Mouse (Mus musculus) stomach, postnatal 0 days (tissue): ENCODE measurements around the gene Smyd2. TPM values are rescaled to one million over a fixed set of nuclear protein-coding genes. Genes with fewer than 3 reads are reported as not detected.
A peak's percentile ranks its signal among the peaks of the same experiment; 100 is the strongest.

Experiments
- ATAC-seq: fragments of 200-750 bp; cut with Nextera tagmentation; 2 replicates; pipeline ENCODE4 v1.8.0; 2017; ENCODE audit not compliant: low FRiP score, low TSS enrichment
- DNase-seq: peaks from one replicate; pipeline ENCODE4 v3.0.0-alpha.2; 2016; ENCODE audit warnings: low spot score
- H3K27ac ChIP-seq: fragments of 300-500 bp; sonication (generic); replicated peaks from 2 replicates; pipeline ENCODE4 v1.5.1; 2014; ENCODE audit warnings: mild to moderate bottlenecking, control low read depth
- H3K27me3 ChIP-seq: fragments of 300-500 bp; sonication (generic); 2 replicates; pipeline ENCODE4 v1.6.1; 2014; ENCODE audit warnings: low read length; ENCODE audit not compliant: control insufficient read depth, insufficient read depth
- H3K36me3 ChIP-seq: fragments of 300-500 bp; sonication (generic); 2 replicates; pipeline ENCODE4 v1.6.1; 2014; ENCODE audit warnings: low read length, mixed read lengths; ENCODE audit not compliant: control insufficient read depth, insufficient read depth
- H3K4me1 ChIP-seq: fragments of 300-500 bp; sonication (generic); replicated peaks from 2 replicates; pipeline ENCODE4 v1.6.1; 2014; ENCODE audit warnings: antibody characterized with exemption; ENCODE audit not compliant: control insufficient read depth, insufficient read depth
- H3K4me2 ChIP-seq: fragments of 300-500 bp; sonication (generic); replicated peaks from 2 replicates; pipeline ENCODE4 v1.6.1; 2014; ENCODE audit warnings: low read depth, mild to moderate bottlenecking, control low read depth, moderate library complexity
- H3K4me3 ChIP-seq: fragments of 300-500 bp; sonication (generic); 2 replicates; pipeline ENCODE4 v1.5.1; 2014; ENCODE audit warnings: low read depth, low read length, control low read depth
- H3K9ac ChIP-seq: fragments of 300-500 bp; sonication (generic); 2 replicates; pipeline ENCODE4 v1.6.1; 2014; ENCODE audit warnings: mild to moderate bottlenecking, low read length, control low read depth, mixed read lengths
- H3K9me3 ChIP-seq: fragments of 300-500 bp; sonication (generic); 2 replicates; pipeline ENCODE4 v1.6.1; 2016; ENCODE audit warnings: low read length; ENCODE audit not compliant: control insufficient read depth
- CTCF ChIP-seq: IDR thresholded peaks from 2 replicates; pipeline ENCODE4 v1.5.1; 2016; ENCODE audit warnings: antibody characterized with exemption, low read depth, mild to moderate bottlenecking, moderate library complexity
- EP300 ChIP-seq: optimal IDR thresholded peaks from 2 replicates; pipeline ENCODE3; 2016; ENCODE audit warnings: antibody characterized with exemption
- WGBS: fragments of 180-500 bp; shearing (Covaris S2); extraction: QIAGEN DNeasy Blood & Tissue Kit; methylation state at CpG from one replicate; pipeline ENCODE4 v1.1.7; 2014; 5-methylcytosine and 5-hydroxymethylcytosine counted together
- polyA plus RNA-seq: library from polyadenylated mRNA; unstranded; fragments of >200 nt; fragmentation: Nextera tagmentation; extraction: Ambion mirVana; gene quantifications from 2 replicates; pipeline ENCODE4 v1.2.1, GENCODE M21; 2015

Gene Smyd2
- polyA plus RNA-seq, 1 experiment from 2014 or later: 59.0 TPM

GRCm38 (mm10) chr1:189830797-189831232, 91.3 kb downstream of the Smyd2 start:
- TF ChIP-seq CTCF (0 out of 2 replicates have a peak, but pooled peaks have one; percentile 17), EP300 (no peak)
- WGBS: 21% methylated on average over 12 of the region's 12 CpGs
- Histone ChIP-seq H3K27me3 (no peaks in the 10 kb centered on the region), H3K9ac (no peak overlapping the region), H3K4me1 (no peaks in the 10 kb centered on the region), H3K4me2 (no peak overlapping the region), H3K9me3 (no peaks in the 10 kb centered on the region), H3K27ac (peak overlapping the region; percentile 56; the same call in 1 of the 2 replicates), H3K4me3 (no peak overlapping the region), H3K36me3 (peaks cover 11% of the 10 kb centered on the region; the same call in 1 of the 2 replicates)
- ATAC-seq (peak; percentile 69), DNase-seq (peak; percentile 30)

Other genes with a start within 250 kb of the Smyd2 start
- gene Cenpf, start 234.3 kb downstream of the Smyd2 start, polyA plus RNA-seq: 16.5 and 21.7 TPM in 2 replicates
- 4.5 and 5.3 TPM in 2 replicates for gene Ptpn14, start 194.1 kb downstream of the Smyd2 start, polyA plus RNA-seq
- 0.40 and 0.54 TPM in 2 replicates for gene Prox1, start 248.4 kb upstream of the Smyd2 start, polyA plus RNA-seq